Mouse (Mus musculus): ENCODE data around the gene Stx7.

Gene Stx7

GRCm38 (mm10) chr10:24167978-24168583 lies 19.0 kb downstream of the Stx7 start:
- no peak for DNase-seq (ENCODE audit: low read depth, low spot score)

- no peak for DNase-seq (ENCODE audit: low read depth, low spot score)
Observed at GRCm38 (mm10) chr10:24168854-24169253, 19.8 kb downstream of the Stx7 start.

GRCm38 (mm10) chr10:24171906-24172459 lies 22.9 kb downstream of the Stx7 start:
- no peak for DNase-seq (ENCODE audit: low read depth, low spot score)

GRCm38 (mm10) chr10:24173210-24174001 lies 24.3 kb downstream of the Stx7 start:
- DNase-seq (ENCODE audit: low read depth, low spot score), result peak; percentile 78

- no peak for DNase-seq (ENCODE audit: low read depth, low spot score)
Observed at GRCm38 (mm10) chr10:24190392-24190791, 41.3 kb downstream of the Stx7 start.

- no peak for DNase-seq (ENCODE audit: low read depth, low spot score)
Observed at GRCm38 (mm10) chr10:24191977-24192376, 42.9 kb downstream of the Stx7 start.

- DNase-seq (ENCODE audit: low read depth, low spot score), result no peak
Observed at GRCm38 (mm10) chr10:24199303-24199702, 50.2 kb downstream of the Stx7 start.

- no peak for DNase-seq (ENCODE audit: low read depth, low spot score)
Observed at GRCm38 (mm10) chr10:24200099-24200498, 51.0 kb downstream of the Stx7 start.

- DNase-seq (ENCODE audit: low read depth, low spot score), result no peak
Observed at GRCm38 (mm10) chr10:24210075-24210474, 61.0 kb downstream of the Stx7 start.

- no peak for DNase-seq (ENCODE audit: low read depth, low spot score)
Observed at GRCm38 (mm10) chr10:24213297-24213696, 64.2 kb downstream of the Stx7 start.

GRCm38 (mm10) chr10:24217558-24218268 lies 68.6 kb downstream of the Stx7 start:
- DNase-seq (ENCODE audit: low read depth, low spot score), result no peak

GRCm38 (mm10) chr10:24220931-24221330 lies 71.8 kb downstream of the Stx7 start:
- no peak for DNase-seq (ENCODE audit: low read depth, low spot score)

GRCm38 (mm10) chr10:24222911-24223310 lies 73.8 kb downstream of the Stx7 start:
- no peak for DNase-seq (ENCODE audit: low read depth, low spot score)

- DNase-seq (ENCODE audit: low read depth, low spot score), result peak; percentile 3
Observed at GRCm38 (mm10) chr10:24223449-24224143, 74.5 kb downstream of the Stx7 start, which contains the start of gene Moxd1. Moxd1 (plus strand) TSS chr10:24223517.

- DNase-seq (ENCODE audit: low read depth, low spot score), result no peak
Observed at GRCm38 (mm10) chr10:24224591-24224990, 75.5 kb downstream of the Stx7 start.

- DNase-seq (ENCODE audit: low read depth, low spot score), result no peak
Observed at GRCm38 (mm10) chr10:24228318-24229183, 79.4 kb downstream of the Stx7 start.

- DNase-seq (ENCODE audit: low read depth, low spot score), result no peak
Observed at GRCm38 (mm10) chr10:24232281-24232680, 83.2 kb downstream of the Stx7 start.

GRCm38 (mm10) chr10:24235426-24236283 lies 86.6 kb downstream of the Stx7 start:
- no peak for DNase-seq (ENCODE audit: low read depth, low spot score)

Measured in CD4-positive, CD25-positive, alpha-beta regulatory T cell, adult 2 months (primary cell).